Mouse (Mus musculus) embryonic facial prominence, embryonic 12.5 days (tissue): ENCODE measurements at regions not wholly inside any gene's neighbourhood (a gene's known extent, or its start where the extent isn't known, plus 50 kb on each side); places are given as distances from the start of the nearest gene placed in this dataset.

Experiments used
- ATAC-seq: fragments of 200-750 bp; cut with Nextera tagmentation; 2 replicates; pipeline ENCODE4 v1.8.0; 2017; ENCODE audit not compliant: insufficient number of reproducible peaks, insufficient read depth, low FRiP score, low TSS enrichment
- H3K27ac ChIP-seq: fragments of 300-500 bp; sonication (generic); 2 replicates; pipeline ENCODE4 v1.5.1; 2016; ENCODE audit warnings: mild to moderate bottlenecking
- H3K27me3 ChIP-seq: fragments of 300-500 bp; sonication (generic); 2 replicates; pipeline ENCODE4 v1.6.1; 2016; ENCODE audit warnings: mild to moderate bottlenecking, moderate library complexity
- H3K36me3 ChIP-seq: fragments of 300-500 bp; sonication (generic); 2 replicates; pipeline ENCODE4 v1.6.1; 2016; ENCODE audit warnings: mild to moderate bottlenecking
- H3K4me1 ChIP-seq: fragments of 300-500 bp; sonication (generic); 2 replicates; pipeline ENCODE4 v1.6.1; 2016
- H3K4me2 ChIP-seq: fragments of 300-500 bp; sonication (generic); replicated peaks from 2 replicates; pipeline ENCODE4 v1.6.1; 2016; ENCODE audit warnings: mild to moderate bottlenecking, moderate library complexity
- H3K4me3 ChIP-seq: fragments of 300-500 bp; sonication (generic); 2 replicates; pipeline ENCODE4 v1.5.1; 2016; ENCODE audit warnings: mild to moderate bottlenecking
- H3K9ac ChIP-seq: fragments of 300-500 bp; sonication (generic); 2 replicates; pipeline ENCODE4 v1.6.1; 2016; ENCODE audit warnings: mild to moderate bottlenecking, moderate library complexity
- H3K9me3 ChIP-seq: fragments of 300-500 bp; sonication (generic); 2 replicates; pipeline ENCODE4 v1.6.1; 2016; ENCODE audit warnings: mild to moderate bottlenecking, moderate library complexity
- WGBS: fragments of 180-500 bp; shearing (Covaris S2); methylation state at CpG from one replicate; pipeline ENCODE4 v1.1.7; 2016; 5-methylcytosine and 5-hydroxymethylcytosine counted together

- no peak for ATAC-seq
- Histone ChIP-seq H3K9me3 (no peaks in the 10 kb centered on the region), H3K4me1 (no peaks in the 10 kb centered on the region), H3K27me3 (no peaks in the 10 kb centered on the region), H3K27ac (no peak overlapping the region), H3K36me3 (no peaks in the 10 kb centered on the region), H3K4me2 (no peak overlapping the region), H3K4me3 (no peak overlapping the region), H3K9ac (no peak overlapping the region)
- 58% methylated on average over 4 of the region's 4 CpGs for WGBS
Observed at GRCm38 (mm10) chr9:101807249-101807648, 54.4 kb upstream of the 9630041A04Rik start.

- no peak overlapping the region for H3K9ac ChIP-seq
- H3K27ac ChIP-seq = no peak overlapping the region
- H3K9me3 ChIP-seq = no peaks in the 10 kb centered on the region
- no peak for ATAC-seq
- 58% methylated on average over 1 of the region's 1 CpGs for WGBS
- H3K4me3 ChIP-seq = no peak overlapping the region
- H3K4me2 ChIP-seq = no peak overlapping the region
- H3K36me3 ChIP-seq = no peaks in the 10 kb centered on the region
- no peaks in the 10 kb centered on the region for H3K4me1 ChIP-seq
- no peaks in the 10 kb centered on the region for H3K27me3 ChIP-seq
Observed at GRCm38 (mm10) chr9:101796718-101797117, 64.9 kb upstream of the 9630041A04Rik start.

GRCm38 (mm10) chr9:101796063-101796462 is 65.6 kb upstream of the 9630041A04Rik start:
- H3K4me1 ChIP-seq = no peaks in the 10 kb centered on the region
- H3K9ac ChIP-seq = no peak overlapping the region
- no peaks in the 10 kb centered on the region for H3K9me3 ChIP-seq
- no peak overlapping the region for H3K4me2 ChIP-seq
- no peaks in the 10 kb centered on the region for H3K36me3 ChIP-seq
- ATAC-seq = no peak
- no peaks in the 10 kb centered on the region for H3K27me3 ChIP-seq
- H3K4me3 ChIP-seq = no peak overlapping the region
- WGBS = 73% methylated on average over 4 of the region's 4 CpGs
- H3K27ac ChIP-seq = no peak overlapping the region

- ATAC-seq = no peak
- no peak overlapping the region for H3K27ac ChIP-seq
- H3K4me3 ChIP-seq = no peak overlapping the region
- no peaks in the 10 kb centered on the region for H3K27me3 ChIP-seq
- no peaks in the 10 kb centered on the region for H3K4me1 ChIP-seq
- no peak overlapping the region for H3K9ac ChIP-seq
- no peaks in the 10 kb centered on the region for H3K36me3 ChIP-seq
- H3K9me3 ChIP-seq = no peaks in the 10 kb centered on the region
- WGBS = 78% methylated on average over 2 of the region's 2 CpGs
- no peak overlapping the region for H3K4me2 ChIP-seq
Observed at GRCm38 (mm10) chr9:101795436-101795835, 66.2 kb upstream of the 9630041A04Rik start.

DNA sequence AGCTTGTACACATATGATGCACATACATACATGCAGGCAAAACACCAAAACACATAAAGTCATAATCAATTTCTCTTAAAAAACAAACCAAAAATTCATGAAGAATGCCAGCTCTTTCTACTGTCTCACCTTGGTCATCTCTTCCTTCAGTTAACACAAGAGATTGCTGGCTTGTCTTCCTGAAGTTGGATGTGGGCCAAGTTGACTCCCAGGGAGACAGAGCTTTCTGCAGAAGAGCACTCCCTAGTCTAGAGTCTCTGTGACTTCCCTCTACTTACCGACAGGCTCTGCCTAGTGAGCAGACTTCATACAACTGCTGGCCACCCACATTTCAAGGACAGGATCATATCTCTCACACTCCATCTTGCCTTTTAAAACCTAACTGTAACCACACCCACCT is 70.7 kb upstream of the 9630041A04Rik start:
- no peaks in the 10 kb centered on the region for H3K9me3 ChIP-seq
- H3K9ac ChIP-seq = no peak overlapping the region
- H3K4me2 ChIP-seq = no peak overlapping the region
- no peak overlapping the region for H3K4me3 ChIP-seq
- no peaks in the 10 kb centered on the region for H3K4me1 ChIP-seq
- H3K36me3 ChIP-seq = no peaks in the 10 kb centered on the region
- 74% methylated on average over 1 of the region's 1 CpGs for WGBS
- no peak for ATAC-seq
- no peak overlapping the region for H3K27ac ChIP-seq
- H3K27me3 ChIP-seq = no peaks in the 10 kb centered on the region

DNA sequence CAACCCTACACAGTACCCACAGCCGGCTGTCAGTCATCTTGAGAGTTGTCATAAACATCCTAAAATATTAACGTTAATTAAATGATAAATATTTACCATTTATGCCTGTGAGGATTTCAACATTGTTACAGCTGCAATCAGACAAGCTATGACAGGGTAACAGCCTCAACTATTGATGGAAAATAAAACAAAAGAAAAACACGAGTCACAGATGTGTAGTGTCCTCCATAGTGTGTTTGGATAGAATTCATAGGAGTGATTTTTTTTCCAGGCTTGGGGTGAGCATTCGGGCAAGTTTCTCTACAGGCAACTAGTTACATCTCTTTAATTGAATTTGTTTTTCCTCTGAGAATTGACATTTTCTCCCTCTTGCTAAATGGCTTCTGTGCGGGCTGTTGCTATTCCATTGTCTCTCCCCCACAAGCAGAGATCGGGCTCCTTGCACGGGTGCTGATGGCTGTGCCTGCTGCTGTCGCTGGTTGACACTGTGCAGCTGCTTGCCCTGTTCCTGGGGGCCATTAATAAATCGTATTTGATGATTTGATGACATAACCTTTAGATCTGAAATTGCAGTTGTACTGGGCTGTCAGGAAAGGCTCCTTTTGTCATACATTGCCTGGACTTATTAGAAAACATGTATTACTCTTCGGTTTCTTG is 120.6 kb upstream of the 9630041A04Rik start:
- no peaks in the 10 kb centered on the region for H3K9me3 ChIP-seq
- H3K4me1 ChIP-seq = peaks cover 17% of the 10 kb centered on the region
- 62% methylated on average over 10 of the region's 10 CpGs for WGBS
- H3K27me3 ChIP-seq = no peaks in the 10 kb centered on the region
- no peak overlapping the region for H3K9ac ChIP-seq
- H3K4me3 ChIP-seq = no peak overlapping the region
- no peaks in the 10 kb centered on the region for H3K36me3 ChIP-seq
- H3K4me2 ChIP-seq = no peak overlapping the region
- no peak overlapping the region for H3K27ac ChIP-seq
- no peak for ATAC-seq

DNA sequence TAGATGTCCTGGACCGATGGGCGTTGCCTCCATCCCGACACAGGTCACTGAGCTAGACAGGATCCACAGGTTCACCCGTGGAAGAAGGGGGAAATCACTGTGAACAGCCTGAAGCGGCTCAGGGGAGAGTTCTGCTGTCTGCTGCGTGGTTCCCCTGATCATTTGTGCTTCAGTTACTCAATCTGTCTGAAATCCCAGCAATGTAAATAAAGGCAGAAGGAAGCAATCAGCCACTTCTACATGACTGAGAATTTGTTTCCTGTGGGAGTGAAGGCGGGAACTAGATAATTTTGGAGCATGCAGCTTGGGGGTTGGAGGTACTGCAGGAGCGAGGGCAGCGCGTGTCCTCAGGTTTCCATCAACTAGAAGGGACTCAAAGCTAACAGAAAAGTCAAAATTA is 122.3 kb upstream of the 9630041A04Rik start:
- Histone ChIP-seq H3K9ac (no peak overlapping the region), H3K27ac (no peak overlapping the region), H3K4me2 (peak overlapping the region; percentile 9; the same call in 1 of the 2 replicates), H3K36me3 (no peaks in the 10 kb centered on the region), H3K4me1 (peaks cover 17% of the 10 kb centered on the region), H3K27me3 (no peaks in the 10 kb centered on the region), H3K4me3 (no peak overlapping the region), H3K9me3 (no peaks in the 10 kb centered on the region)
- ATAC-seq = peak; percentile 47; the same call in 1 of the 2 replicates
- 31% methylated on average over 10 of the region's 10 CpGs for WGBS

- no peak overlapping the region for H3K9ac ChIP-seq
- H3K4me1 ChIP-seq = peaks cover 10% of the 10 kb centered on the region
- 76% methylated on average over 8 of the region's 8 CpGs for WGBS
- no peak for ATAC-seq
- no peak overlapping the region for H3K4me2 ChIP-seq
- no peak overlapping the region for H3K4me3 ChIP-seq
- no peaks in the 10 kb centered on the region for H3K27me3 ChIP-seq
- H3K36me3 ChIP-seq = no peaks in the 10 kb centered on the region
- H3K27ac ChIP-seq = no peak overlapping the region
- no peaks in the 10 kb centered on the region for H3K9me3 ChIP-seq
Observed at GRCm38 (mm10) chr9:101734271-101734670, 127.4 kb upstream of the 9630041A04Rik start.

- H3K36me3 ChIP-seq = no peaks in the 10 kb centered on the region
- peaks cover 5% of the 10 kb centered on the region; the same call in 1 of the 2 replicates for H3K4me1 ChIP-seq
- WGBS = 75% methylated on average over 14 of the region's 14 CpGs
- no peaks in the 10 kb centered on the region for H3K27me3 ChIP-seq
- no peak overlapping the region for H3K27ac ChIP-seq
- no peak overlapping the region for H3K9ac ChIP-seq
- no peak overlapping the region for H3K4me2 ChIP-seq
- no peak for ATAC-seq
- H3K9me3 ChIP-seq = no peaks in the 10 kb centered on the region
- H3K4me3 ChIP-seq = no peak overlapping the region
Observed at GRCm38 (mm10) chr9:101733611-101734225, 127.9 kb upstream of the 9630041A04Rik start.

- WGBS = 70% methylated on average over 3 of the region's 3 CpGs
- H3K9ac ChIP-seq = no peak overlapping the region
Observed at GRCm38 (mm10) chr9:101730136-101730535, 131.5 kb upstream of the 9630041A04Rik start.

GRCm38 (mm10) chr9:101717911-101718310 is 143.7 kb upstream of the 9630041A04Rik start:
- Histone ChIP-seq H3K27me3 (no peaks in the 10 kb centered on the region), H3K27ac (no peak overlapping the region)

More at GRCm38 (mm10) chr9:101730136-101730535, 131.5 kb upstream of the 9630041A04Rik start:
- ATAC-seq = no peak
- Histone ChIP-seq H3K9me3 (no peaks in the 10 kb centered on the region), H3K27ac (no peak overlapping the region), H3K36me3 (no peaks in the 10 kb centered on the region), H3K4me2 (no peak overlapping the region), H3K4me1 (peaks cover 5% of the 10 kb centered on the region; the same call in 1 of the 2 replicates), H3K4me3 (no peak overlapping the region), H3K27me3 (no peaks in the 10 kb centered on the region)

DNA sequence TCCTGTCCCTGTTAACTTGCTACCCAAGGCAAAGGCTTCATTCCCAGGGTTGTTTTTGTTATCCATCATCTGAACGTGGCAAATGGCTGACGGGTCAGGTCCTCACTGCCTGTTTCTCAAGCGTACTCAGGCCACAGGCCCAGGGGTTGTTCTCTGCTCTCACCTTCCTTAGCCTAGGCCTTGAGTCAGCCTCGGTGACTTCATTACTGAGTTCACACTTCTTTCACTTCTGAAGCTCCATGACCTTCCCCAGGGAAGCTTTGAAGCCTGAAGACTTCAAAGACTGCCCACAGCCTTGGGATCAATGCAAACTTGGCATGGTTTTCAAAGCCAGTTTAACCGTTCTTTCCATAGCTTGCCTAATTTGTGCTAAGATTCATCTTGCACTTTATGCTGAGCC is 145.3 kb upstream of the 9630041A04Rik start:
- 75% methylated on average over 5 of the region's 5 CpGs for WGBS
- no peak overlapping the region for H3K4me3 ChIP-seq
- H3K36me3 ChIP-seq = no peaks in the 10 kb centered on the region
- no peak overlapping the region for H3K9ac ChIP-seq
- no peaks in the 10 kb centered on the region for H3K4me1 ChIP-seq
- H3K27me3 ChIP-seq = no peaks in the 10 kb centered on the region
- H3K9me3 ChIP-seq = 0 out of 2 replicates have a peak, but pooled peaks cover 6% of the 10 kb centered on the region
- ATAC-seq = no peak
- no peak overlapping the region for H3K27ac ChIP-seq
- no peak overlapping the region for H3K4me2 ChIP-seq

More at GRCm38 (mm10) chr9:101717911-101718310, 143.7 kb upstream of the 9630041A04Rik start:
- ATAC-seq = no peak
- WGBS = 42% methylated on average over 2 of the region's 2 CpGs
- H3K36me3 ChIP-seq = no peaks in the 10 kb centered on the region
- H3K4me1 ChIP-seq = no peaks in the 10 kb centered on the region
- no peaks in the 10 kb centered on the region for H3K9me3 ChIP-seq
- H3K9ac ChIP-seq = no peak overlapping the region
- H3K4me2 ChIP-seq = no peak overlapping the region
- no peak overlapping the region for H3K4me3 ChIP-seq
